Mouse (Mus musculus): ENCODE data around the gene Lcn4. TPM values are rescaled to one million over a fixed set of nuclear protein-coding genes. Genes with fewer than 3 reads are reported as not detected.

Lcn4 gene
- polyA plus RNA-seq, 2 experiments, result not detected

- peak overlapping the region; percentile 64 for H3K27ac ChIP-seq
Measured at GRCm38 (mm10) chr2:26639083-26639482, 32.0 kb downstream of the Lcn4 start.

GRCm38 (mm10) chr2:26638572-26638971 is 32.5 kb downstream of the Lcn4 start:
- no peak for DNase-seq (ENCODE audit: low read depth in 3 of 3, low spot score in 3 of 3)
- Histone ChIP-seq H3K4me2 (ENCODE audit: low read depth) (peak overlapping the region; percentile 82), H3K4me3 (ENCODE audit: insufficient read depth in 1 of 2, low read depth in 2 of 2, low read length in 2 of 2) (peak overlapping the region; percentile 85 to 100), H3K27me3 (ENCODE audit: control insufficient read depth, insufficient read depth, low read length) (no peaks in the 10 kb centered on the region), H3K27ac (peak overlapping the region; percentile 64), H3K9me3 (ENCODE audit: control insufficient read depth, low read length) (no peaks in the 10 kb centered on the region), H3K9ac (replicated peaks) (peak overlapping the region; percentile 91), H3K4me1 (replicated peaks; ENCODE audit: control insufficient read depth in 2 of 2, insufficient read depth in 2 of 2, low read length in 1 of 2) (peaks cover 7 to 26% of the 10 kb centered on the region in 2 experiments), H3K36me3 (replicated peaks; ENCODE audit: control insufficient read depth, insufficient read depth, low read depth) (peaks cover 22% of the 10 kb centered on the region)
- TF ChIP-seq EP300 (IDR thresholded peaks at IDR 0.05; ENCODE audit: low read depth), result no peak
- no peak for TF ChIP-seq CTCF (IDR thresholded peaks at IDR 0.05; ENCODE audit: low read depth)
- no peak for ATAC-seq (ENCODE audit: insufficient read depth)
- WGBS (ENCODE audit: insufficient replicate concordance), result 26% methylated on average over 5 of the region's 5 CpGs

More at GRCm38 (mm10) chr2:26639083-26639482, 32.0 kb downstream of the Lcn4 start:
- peak overlapping the region; percentile 82 for H3K4me2 ChIP-seq (ENCODE audit: low read depth)
- H3K36me3 ChIP-seq (replicated peaks; ENCODE audit: control insufficient read depth, insufficient read depth, low read depth), result peaks cover 22% of the 10 kb centered on the region
- peaks cover 7 to 26% of the 10 kb centered on the region in 2 experiments for H3K4me1 ChIP-seq (replicated peaks; ENCODE audit: control insufficient read depth in 2 of 2, insufficient read depth in 2 of 2, low read length in 1 of 2)
- H3K27me3 ChIP-seq (ENCODE audit: control insufficient read depth, insufficient read depth, low read length), result no peaks in the 10 kb centered on the region
- H3K9ac ChIP-seq (replicated peaks), result peak overlapping the region; percentile 91
- ATAC-seq (ENCODE audit: insufficient read depth) (peak; percentile 47), DNase-seq (ENCODE audit: low read depth in 3 of 3, low spot score in 3 of 3) (peak; percentile 44 to 60 (median 51))
- WGBS (ENCODE audit: insufficient replicate concordance), result under 1% methylated on average over 8 of the region's 8 CpGs
- H3K4me3 ChIP-seq (ENCODE audit: insufficient read depth in 1 of 2, low read depth in 2 of 2, low read length in 2 of 2), result peak overlapping the region; percentile 85 to 100
- no peaks in the 10 kb centered on the region for H3K9me3 ChIP-seq (ENCODE audit: control insufficient read depth, low read length)
- TF ChIP-seq EP300 (IDR thresholded peaks at IDR 0.05; ENCODE audit: low read depth) (no peak), CTCF (IDR thresholded peaks at IDR 0.05; ENCODE audit: low read depth) (peak; percentile 81)

- H3K36me3 ChIP-seq (replicated peaks; ENCODE audit: control insufficient read depth, insufficient read depth, low read depth), result peaks cover 22% of the 10 kb centered on the region
- peaks cover 7 to 26% of the 10 kb centered on the region in 2 experiments for H3K4me1 ChIP-seq (replicated peaks; ENCODE audit: control insufficient read depth in 2 of 2, insufficient read depth in 2 of 2, low read length in 1 of 2)
- H3K9ac ChIP-seq (replicated peaks), result peak overlapping the region; percentile 91
- no peaks in the 10 kb centered on the region for H3K27me3 ChIP-seq (ENCODE audit: control insufficient read depth, insufficient read depth, low read length)
- no peak for DNase-seq (ENCODE audit: low read depth in 3 of 3, low spot score in 3 of 3)
- 47% methylated on average over 5 of the region's 5 CpGs for WGBS (ENCODE audit: insufficient replicate concordance)
- no peak overlapping the region for H3K27ac ChIP-seq
- TF ChIP-seq EP300 (IDR thresholded peaks at IDR 0.05; ENCODE audit: low read depth) (no peak), CTCF (IDR thresholded peaks at IDR 0.05; ENCODE audit: low read depth) (no peak)
- no peak for ATAC-seq (ENCODE audit: insufficient read depth)
- H3K4me3 ChIP-seq (ENCODE audit: insufficient read depth in 1 of 2, low read depth in 2 of 2, low read length in 2 of 2), result peak overlapping the region; percentile 85 to 100
- no peaks in the 10 kb centered on the region for H3K9me3 ChIP-seq (ENCODE audit: control insufficient read depth, low read length)
- H3K4me2 ChIP-seq (ENCODE audit: low read depth), result peak overlapping the region; percentile 82
Measured at GRCm38 (mm10) chr2:26638039-26638438, 33.0 kb downstream of the Lcn4 start.

GRCm38 (mm10) chr2:26637316-26637932 is 33.7 kb downstream of the Lcn4 start:
- H3K4me1 ChIP-seq (replicated peaks; ENCODE audit: control insufficient read depth in 2 of 2, insufficient read depth in 2 of 2, low read length in 1 of 2), result peaks cover 7 to 26% of the 10 kb centered on the region in 2 experiments
- no peaks in the 10 kb centered on the region for H3K9me3 ChIP-seq (ENCODE audit: control insufficient read depth, low read length)
- TF ChIP-seq EP300 (IDR thresholded peaks at IDR 0.05; ENCODE audit: low read depth) (no peak), CTCF (IDR thresholded peaks at IDR 0.05; ENCODE audit: low read depth) (no peak)
- no peak overlapping the region for H3K4me3 ChIP-seq (ENCODE audit: insufficient read depth in 1 of 2, low read depth in 2 of 2, low read length in 2 of 2)
- H3K9ac ChIP-seq (replicated peaks), result no peak overlapping the region
- WGBS (ENCODE audit: insufficient replicate concordance), result 78% methylated on average over 4 of the region's 4 CpGs
- no peak overlapping the region for H3K27ac ChIP-seq
- H3K36me3 ChIP-seq (replicated peaks; ENCODE audit: control insufficient read depth, insufficient read depth, low read depth), result peaks cover 22% of the 10 kb centered on the region
- peak overlapping the region; percentile 82; the same call in 1 of the 2 replicates for H3K4me2 ChIP-seq (ENCODE audit: low read depth)
- ATAC-seq (ENCODE audit: insufficient read depth), result no peak
- no peaks in the 10 kb centered on the region for H3K27me3 ChIP-seq (ENCODE audit: control insufficient read depth, insufficient read depth, low read length)
- DNase-seq (ENCODE audit: low read depth in 3 of 3, low spot score in 3 of 3), result no peak

- Histone ChIP-seq H3K9me3 (ENCODE audit: control insufficient read depth, low read length) (no peaks in the 10 kb centered on the region), H3K36me3 (replicated peaks; ENCODE audit: control insufficient read depth, insufficient read depth, low read depth) (peaks cover 22% of the 10 kb centered on the region), H3K27me3 (ENCODE audit: control insufficient read depth, insufficient read depth, low read length) (no peaks in the 10 kb centered on the region), H3K27ac (no peak overlapping the region), H3K9ac (replicated peaks) (no peak overlapping the region), H3K4me2 (ENCODE audit: low read depth) (no peak overlapping the region), H3K4me1 (replicated peaks; ENCODE audit: control insufficient read depth in 2 of 2, insufficient read depth in 2 of 2, low read length in 1 of 2) (peaks cover 7 to 25% of the 10 kb centered on the region in 2 experiments), H3K4me3 (ENCODE audit: insufficient read depth in 1 of 2, low read depth in 2 of 2, low read length in 2 of 2) (no peak overlapping the region)
- TF ChIP-seq CTCF (IDR thresholded peaks at IDR 0.05; ENCODE audit: low read depth) (no peak), EP300 (IDR thresholded peaks at IDR 0.05; ENCODE audit: low read depth) (no peak)
- no peak for DNase-seq (ENCODE audit: low read depth in 3 of 3, low spot score in 3 of 3)
- 40% methylated on average over 2 of the region's 2 CpGs for WGBS (ENCODE audit: insufficient replicate concordance)
- no peak for ATAC-seq (ENCODE audit: insufficient read depth)
Measured at GRCm38 (mm10) chr2:26636325-26636635, 34.8 kb downstream of the Lcn4 start.

Data from liver, embryonic 14.5 days (tissue).